Mouse (Mus musculus) spleen, adult 2 months (tissue): ENCODE measurements around the gene Car9.

ENCODE experiments used
- CTCF ChIP-seq: fragments of 200-500 bp; IDR thresholded peaks from 2 replicates; pipeline ENCODE4 v1.5.1; 2011; ENCODE audit warnings: mild to moderate bottlenecking, inconsistent platforms; ENCODE audit not compliant: insufficient read depth, insufficient read length, insufficient replicate concordance; ENCODE audit errors: extremely low read depth
- POLR2A ChIP-seq: fragments of 200-500 bp; IDR thresholded peaks from 2 replicates; pipeline ENCODE4 v1.6.1; 2011; ENCODE audit warnings: low read depth, low read length, inconsistent platforms

DNA sequence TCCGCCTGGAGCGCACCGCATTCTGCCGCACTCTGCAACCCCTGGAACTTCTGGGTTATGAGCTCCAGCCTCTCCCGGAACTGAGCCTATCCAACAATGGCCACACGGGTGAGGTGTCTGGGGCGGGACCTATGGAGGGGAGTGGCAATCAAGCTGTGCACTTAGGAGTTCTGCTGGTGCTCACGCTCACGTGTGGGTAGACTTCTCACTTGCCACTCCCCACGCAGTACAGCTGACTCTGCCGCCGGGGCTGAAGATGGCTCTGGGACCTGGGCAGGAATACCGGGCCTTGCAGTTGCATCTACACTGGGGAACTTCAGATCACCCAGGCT lies 1.9 kb downstream of the Car9 start:
- TF ChIP-seq CTCF, result no peak
- peak; percentile 15; the same call in 1 of the 2 replicates for TF ChIP-seq POLR2A
